Mouse (Mus musculus): ENCODE data around the gene Prkcq.
A peak's percentile ranks its signal among the peaks of the same experiment; 100 is the strongest.

The Prkcq gene

GRCm38 (mm10) chr2:11171754-11172501, at the start of gene Prkcq:
Gene Prkcq (plus strand): TSS chr2:11172108.
- peak; percentile 11 for DNase-seq (ENCODE audit: low spot score)

- no peak for DNase-seq (ENCODE audit: low spot score)
These were observed 41.0 kb upstream of the Prkcq start for GRCm38 (mm10) chr2:11130881-11131280.

- DNase-seq (ENCODE audit: low spot score) = no peak
These were observed 36.2 kb upstream of the Prkcq start for GRCm38 (mm10) chr2:11135718-11136117.

- DNase-seq (ENCODE audit: low spot score) = no peak
These were observed 33.8 kb upstream of the Prkcq start for GRCm38 (mm10) chr2:11138076-11138475.

GRCm38 (mm10) chr2:11139518-11140152, 32.3 kb upstream of the Prkcq start:
- no peak for DNase-seq (ENCODE audit: low spot score)

- no peak for DNase-seq (ENCODE audit: low spot score)
These were observed 31.5 kb upstream of the Prkcq start for GRCm38 (mm10) chr2:11140385-11140784.

GRCm38 (mm10) chr2:11149091-11149490, 22.8 kb upstream of the Prkcq start:
- no peak for DNase-seq (ENCODE audit: low spot score)

- no peak for DNase-seq (ENCODE audit: low spot score)
These were observed 20.9 kb upstream of the Prkcq start for GRCm38 (mm10) chr2:11150975-11151374.

- DNase-seq (ENCODE audit: low spot score) = no peak
These were observed 20.1 kb upstream of the Prkcq start for GRCm38 (mm10) chr2:11151655-11152323.

GRCm38 (mm10) chr2:11159641-11160040, 12.3 kb upstream of the Prkcq start:
- DNase-seq (ENCODE audit: low spot score) = no peak

- no peak for DNase-seq (ENCODE audit: low spot score)
These were observed 11.2 kb upstream of the Prkcq start for GRCm38 (mm10) chr2:11160696-11161095.

GRCm38 (mm10) chr2:11161336-11161735, 10.6 kb upstream of the Prkcq start:
- DNase-seq (ENCODE audit: low spot score) = no peak

GRCm38 (mm10) chr2:11162701-11163100, 9.2 kb upstream of the Prkcq start:
- DNase-seq (ENCODE audit: low spot score) = no peak

GRCm38 (mm10) chr2:11164170-11164569, 7.7 kb upstream of the Prkcq start:
- no peak for DNase-seq (ENCODE audit: low spot score)

- DNase-seq (ENCODE audit: low spot score) = no peak
These were observed 2.1 kb upstream of the Prkcq start for GRCm38 (mm10) chr2:11169721-11170335.

GRCm38 (mm10) chr2:11172831-11173414, 1.0 kb downstream of the Prkcq start:
- no peak for DNase-seq (ENCODE audit: low spot score)

GRCm38 (mm10) chr2:11173521-11173920, 1.6 kb downstream of the Prkcq start:
- DNase-seq (ENCODE audit: low spot score) = no peak

GRCm38 (mm10) chr2:11174101-11174500, 2.2 kb downstream of the Prkcq start:
- no peak for DNase-seq (ENCODE audit: low spot score)

- DNase-seq (ENCODE audit: low spot score) = no peak
These were observed 6.0 kb downstream of the Prkcq start for GRCm38 (mm10) chr2:11177880-11178279.

- no peak for DNase-seq (ENCODE audit: low spot score)
These were observed 9.6 kb downstream of the Prkcq start for GRCm38 (mm10) chr2:11181510-11181909.

GRCm38 (mm10) chr2:11182096-11182495, 10.2 kb downstream of the Prkcq start:
- no peak for DNase-seq (ENCODE audit: low spot score)

GRCm38 (mm10) chr2:11183991-11184390, 12.1 kb downstream of the Prkcq start:
- no peak for DNase-seq (ENCODE audit: low spot score)

Data from ovary, postnatal 10 days (tissue).